Mouse (Mus musculus) retina, adult 2 months (tissue): ENCODE data around the gene Nedd8.
A peak's percentile ranks its signal among the peaks of the same experiment; 100 is the strongest.

Experiments used
- DNase-seq: peaks from one replicate; pipeline ENCODE4 v3.0.0-alpha.2; 2012; ENCODE audit warnings: low read depth, low spot score

Nedd8 gene

DNA sequence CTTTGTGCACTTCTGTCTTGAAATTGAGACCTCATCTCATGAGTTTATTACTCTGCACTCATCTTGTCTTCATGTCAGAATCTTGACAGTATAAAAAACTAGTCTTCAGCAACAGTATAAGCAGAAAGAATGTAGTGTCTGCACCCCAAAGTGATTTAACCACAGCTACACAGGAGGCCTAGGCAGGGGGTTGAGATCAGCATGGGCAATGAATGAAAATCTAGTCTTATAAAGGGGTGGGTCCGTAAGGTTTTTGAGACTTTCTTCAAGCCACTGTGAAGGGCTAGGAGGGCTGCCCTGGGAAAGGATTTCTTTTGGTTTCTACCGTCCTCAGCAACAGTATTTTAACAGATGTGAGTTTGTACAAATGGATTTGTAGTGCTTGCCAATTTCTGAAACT is 11.3 kb downstream of the Nedd8 start:
- no peak for DNase-seq

DNA sequence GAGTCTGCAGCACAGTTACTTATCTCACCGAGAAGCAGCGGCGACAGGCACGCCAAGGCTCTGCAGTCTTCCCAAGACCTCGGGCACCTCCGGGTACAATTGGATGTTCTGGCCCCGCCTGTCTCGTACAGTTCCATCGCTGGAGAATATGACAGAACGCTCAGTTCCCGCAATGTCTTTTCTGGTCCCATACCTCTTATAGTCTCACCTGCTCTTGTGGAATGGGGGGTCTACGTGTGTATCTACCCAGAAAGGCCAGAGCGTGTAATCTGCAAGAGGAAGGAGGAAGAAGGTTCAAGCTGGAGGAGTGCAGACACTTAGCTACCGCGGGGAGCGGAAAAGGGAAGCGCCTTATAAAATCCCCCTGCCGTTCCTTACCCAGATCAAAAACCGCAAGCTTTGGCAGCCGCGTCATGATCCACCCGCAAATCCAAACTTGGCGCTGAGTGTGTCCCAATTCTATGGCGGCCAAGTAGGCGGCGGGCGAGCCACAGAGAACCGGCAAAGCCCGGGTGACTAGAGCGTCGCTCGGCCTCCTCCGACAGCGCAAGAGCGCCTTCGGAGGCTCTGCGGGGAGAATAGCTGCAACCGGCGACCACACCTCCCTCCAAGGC is 11.9 kb downstream of the Nedd8 start, which contains the start of gene Mdp1:
Mdp1 (minus strand) TSS at position 549 of the 614 bp plus-strand sequence.
- peak; percentile 74 for DNase-seq

DNA sequence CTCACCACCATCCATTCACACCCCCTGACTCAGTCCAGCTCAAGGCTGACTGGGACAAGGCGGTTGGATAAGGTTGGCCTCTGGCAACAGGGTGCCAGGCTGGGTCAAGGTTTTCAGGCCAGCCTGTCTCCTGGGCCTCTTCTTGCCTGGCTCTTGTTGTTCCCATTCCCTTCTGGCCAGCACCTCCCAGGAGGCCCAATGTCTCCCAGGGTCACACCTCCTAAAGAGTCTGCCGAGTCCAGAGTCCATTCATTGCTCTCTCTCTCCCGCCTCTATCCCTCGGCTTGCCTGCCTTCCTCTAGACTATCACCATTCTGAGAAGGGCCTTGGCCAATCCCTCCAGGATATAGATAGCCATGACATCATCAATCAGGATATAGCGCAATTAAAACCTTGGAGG is 13.9 kb downstream of the Nedd8 start:
- DNase-seq = no peak

DNA sequence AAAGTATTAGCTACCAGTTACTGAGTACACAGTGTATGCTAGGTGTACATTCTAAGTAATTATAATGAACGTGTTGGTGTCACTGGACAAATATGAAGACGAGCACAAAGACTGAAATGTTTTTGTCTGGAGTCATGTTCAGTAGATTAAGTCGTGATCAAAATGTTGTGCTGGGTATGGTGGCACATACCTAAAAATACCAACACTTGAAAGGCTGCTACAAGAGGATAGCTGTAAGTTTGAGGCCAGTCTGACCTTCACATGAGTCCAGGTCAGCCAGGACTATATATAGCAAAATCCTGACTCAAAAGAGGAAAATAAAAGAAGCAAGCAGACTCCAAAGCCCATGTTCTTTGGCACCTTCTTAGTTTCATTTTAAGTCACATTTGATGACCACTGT is 15.0 kb downstream of the Nedd8 start:
- DNase-seq = no peak

DNA sequence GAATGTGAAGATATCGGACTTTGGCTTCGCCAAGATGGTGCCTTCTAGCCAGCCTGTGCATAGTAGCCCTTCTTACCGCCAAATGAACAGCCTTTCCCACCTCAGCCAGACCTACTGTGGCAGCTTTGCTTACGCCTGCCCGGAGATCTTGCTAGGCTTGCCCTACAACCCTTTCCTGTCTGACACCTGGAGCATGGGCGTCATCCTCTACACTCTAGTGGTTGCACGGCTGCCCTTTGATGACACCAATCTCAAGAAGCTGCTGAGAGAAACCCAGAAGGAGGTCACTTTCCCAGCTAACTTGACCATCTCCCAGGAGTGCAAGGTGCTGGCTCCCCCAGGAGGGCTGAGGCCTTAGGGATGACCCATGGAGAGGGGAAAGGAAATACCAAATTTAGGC is 20.4 kb downstream of the Nedd8 start:
- no peak for DNase-seq

DNA sequence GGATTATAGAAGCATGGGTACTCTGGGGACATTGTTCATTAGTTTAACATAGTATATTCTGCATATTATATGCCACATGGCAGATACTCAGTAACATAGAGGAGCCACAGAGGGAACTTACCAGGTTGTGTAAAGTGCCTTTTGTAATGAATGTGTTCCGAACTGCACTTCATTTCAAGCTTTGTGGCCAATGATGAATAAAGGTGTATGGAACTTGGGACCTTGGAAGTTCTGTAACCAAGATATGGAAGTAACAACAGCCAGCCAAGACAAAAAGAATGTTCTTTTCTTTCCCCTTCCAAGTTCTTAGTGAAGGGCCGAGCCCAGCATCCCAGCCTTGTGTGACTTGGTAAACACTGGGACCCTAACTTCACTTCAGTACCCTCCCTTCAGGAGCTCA is 22.0 kb downstream of the Nedd8 start, which contains the start of gene Tssk4:
Tssk4 (plus strand) TSS at position 301 of the 400 bp plus-strand sequence.
- DNase-seq = no peak

DNA sequence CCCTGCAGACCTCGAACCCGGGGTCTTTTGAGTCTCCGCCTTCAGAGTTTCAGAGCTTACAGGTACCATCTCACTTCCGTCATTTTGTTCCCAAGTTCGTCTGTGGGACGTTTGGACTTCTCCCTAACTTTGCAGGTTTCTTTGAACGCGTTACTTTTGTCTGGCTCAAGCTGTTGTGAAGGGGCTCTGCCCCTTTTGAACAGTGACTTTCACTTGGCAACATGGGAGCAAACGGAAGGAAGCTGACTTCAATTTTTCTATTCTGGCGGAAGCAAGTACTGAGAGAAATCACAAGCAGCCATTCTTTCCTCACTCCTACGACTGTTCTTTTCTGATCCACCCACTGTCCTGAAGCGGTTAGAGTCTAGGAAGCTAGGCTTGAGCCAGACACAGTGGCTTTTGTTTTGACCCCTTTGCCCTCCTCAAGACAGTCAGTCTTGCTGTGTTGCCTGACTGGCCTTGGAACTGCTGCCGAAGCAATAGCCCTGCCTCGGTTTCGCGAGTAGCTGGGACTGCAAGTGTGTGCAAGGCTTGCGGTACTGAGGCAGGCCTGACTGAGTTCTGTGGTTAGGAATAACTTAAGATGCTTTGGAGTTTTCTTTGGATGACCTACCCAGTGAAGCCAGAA is 27.5 kb downstream of the Nedd8 start:
- no peak for DNase-seq

DNA sequence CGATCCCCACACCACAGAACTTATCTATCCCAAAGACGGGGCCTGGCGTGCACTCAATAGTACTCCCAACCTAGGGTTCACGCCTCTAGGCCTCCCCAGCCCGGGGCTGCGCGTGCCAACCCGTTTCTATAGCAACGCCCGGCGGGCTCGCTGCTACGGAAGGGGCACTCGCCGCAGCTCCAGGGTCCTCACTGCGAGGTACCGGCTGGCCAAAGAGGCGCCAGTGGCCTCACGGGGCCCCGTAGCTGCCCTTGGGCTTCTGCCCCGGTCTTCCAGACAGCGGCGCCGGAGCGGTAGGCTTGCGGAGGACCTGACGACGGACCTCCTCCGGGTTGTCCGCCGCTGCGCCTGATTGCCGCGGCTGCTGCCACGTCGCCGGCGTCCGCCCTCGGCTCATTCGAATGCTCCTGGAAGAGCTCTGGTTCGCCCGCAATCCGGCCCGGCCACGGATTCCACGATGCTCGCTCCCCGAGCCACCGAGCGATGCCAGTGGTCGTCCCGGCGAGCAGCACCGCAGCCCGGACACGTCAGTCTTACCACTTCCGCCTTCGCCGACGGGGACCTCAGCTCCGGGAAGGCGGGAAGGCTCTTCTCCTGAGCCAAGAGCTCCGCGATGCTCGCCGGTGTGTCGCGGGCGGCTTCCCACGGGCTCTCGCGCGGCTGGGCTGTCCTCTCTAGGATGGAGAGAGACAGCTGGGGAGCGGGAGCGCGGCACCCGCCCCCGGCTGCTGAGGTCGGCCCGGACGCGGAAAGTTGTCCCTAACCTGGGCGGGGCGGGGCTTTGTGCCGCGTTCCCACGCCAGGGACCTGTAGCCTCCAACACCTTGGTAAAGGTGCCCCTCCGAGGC is 28.6 kb downstream of the Nedd8 start, which contains the start of gene Tm9sf1:
Tm9sf1 (minus strand) TSS at position 747 of the 848 bp plus-strand sequence.
- peak; percentile 70 for DNase-seq

DNA sequence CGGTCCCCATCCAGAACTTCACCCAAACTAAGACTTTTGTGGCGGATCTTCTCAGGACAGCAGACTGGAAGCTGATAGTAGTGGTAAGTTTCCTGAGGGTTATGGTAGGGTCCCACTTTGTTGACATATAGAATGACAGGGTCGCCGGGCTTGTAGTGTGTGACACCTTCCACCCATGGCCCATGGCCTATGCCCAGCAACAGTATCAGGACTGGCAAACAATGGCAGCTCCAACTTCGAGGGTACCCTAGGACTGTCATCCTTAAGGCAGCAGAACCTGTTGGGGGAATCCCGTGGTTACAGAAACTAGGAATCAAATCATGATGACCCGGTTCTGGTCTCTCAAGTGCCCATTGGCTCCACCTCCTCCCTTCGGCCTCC is 29.3 kb downstream of the Nedd8 start:
- no peak for DNase-seq

DNA sequence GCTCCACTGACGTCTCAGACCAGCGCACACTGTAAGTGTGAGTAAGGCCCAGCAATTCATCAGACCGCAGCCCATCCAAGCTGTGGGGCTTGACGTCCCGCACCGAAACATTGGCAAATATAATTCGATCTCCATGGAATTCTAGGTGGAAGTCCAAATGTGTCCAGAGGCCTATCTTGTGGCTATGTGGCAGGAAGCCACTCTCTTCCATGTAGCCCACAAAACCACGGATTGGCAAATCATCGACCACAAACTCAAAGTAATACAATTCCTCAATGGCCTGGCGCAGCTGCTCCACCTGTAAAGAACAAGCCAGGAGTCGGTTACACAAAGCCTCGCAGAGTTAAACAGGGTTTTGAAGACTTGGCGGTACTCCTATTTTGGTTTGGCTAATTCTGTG is 30.6 kb downstream of the Nedd8 start:
- no peak for DNase-seq

DNA sequence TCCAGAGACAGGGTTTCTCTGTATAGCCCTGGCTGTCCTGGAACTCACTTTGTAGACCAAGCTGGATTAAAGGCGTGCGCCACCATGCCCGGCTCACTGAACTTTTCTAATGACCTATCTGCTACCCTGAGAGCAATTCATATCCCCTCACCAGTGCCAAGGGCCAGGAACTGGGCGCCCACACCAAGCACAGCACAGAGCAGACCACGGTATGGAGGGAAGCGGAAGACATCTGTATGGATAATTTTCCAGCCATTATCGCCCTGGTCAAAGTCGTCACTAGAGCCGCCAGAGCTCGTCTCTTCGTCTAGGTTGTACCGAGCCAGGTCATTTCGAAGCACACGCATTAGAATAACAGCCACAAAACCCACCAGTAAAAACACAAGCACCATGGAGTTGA is 31.1 kb downstream of the Nedd8 start:
- DNase-seq = no peak

DNA sequence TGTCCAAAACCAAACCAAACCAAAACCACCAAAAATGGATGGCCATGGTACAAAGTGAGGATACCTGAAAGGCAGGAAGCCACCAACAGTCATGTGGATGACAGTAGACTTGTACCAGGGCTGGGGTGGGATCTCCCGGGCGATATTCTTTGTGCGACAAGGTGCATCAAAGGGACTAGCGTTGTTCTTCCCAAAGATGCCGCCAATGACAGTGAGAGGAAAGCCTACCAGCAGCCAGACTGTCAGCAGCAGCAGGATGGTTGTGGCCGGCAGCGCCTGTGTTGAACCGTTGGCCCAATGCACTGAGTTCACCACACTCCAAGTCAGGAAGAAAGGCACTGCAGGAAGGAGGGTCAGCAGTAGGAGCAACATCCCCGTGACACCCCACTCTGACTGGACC is 34.1 kb downstream of the Nedd8 start, which contains the start of gene Gm49378:
Gm49378 (minus strand) TSS at position 101 of the 400 bp plus-strand sequence.
- DNase-seq = no peak

DNA sequence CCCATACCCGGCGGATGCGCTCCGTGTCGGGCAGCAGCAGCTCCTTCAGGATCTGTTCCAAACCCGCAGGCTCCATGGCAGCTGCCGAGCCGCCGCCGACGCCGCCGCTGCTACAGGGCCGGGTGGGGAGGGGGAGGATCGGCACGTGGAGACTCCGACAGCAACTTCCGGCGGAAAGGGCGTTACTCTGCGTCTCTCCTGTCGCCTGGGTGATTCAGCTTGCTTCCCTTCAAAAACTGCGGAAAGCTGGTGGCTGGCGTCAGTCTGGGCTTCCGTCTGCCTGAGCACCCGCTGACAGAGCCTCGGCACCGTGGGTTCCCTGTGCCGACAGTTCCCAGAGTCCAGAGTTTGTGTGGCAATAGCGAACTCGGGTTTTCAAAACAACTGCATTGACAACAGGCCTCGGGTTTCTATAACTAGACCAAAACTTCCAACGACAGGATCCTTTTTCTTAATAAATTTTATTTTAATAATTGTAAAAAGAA is 36.4 kb downstream of the Nedd8 start, which contains the start of gene Ipo4:
Ipo4 (minus strand) TSS at position 435 of the 485 bp plus-strand sequence.
- peak; percentile 70 for DNase-seq

DNA sequence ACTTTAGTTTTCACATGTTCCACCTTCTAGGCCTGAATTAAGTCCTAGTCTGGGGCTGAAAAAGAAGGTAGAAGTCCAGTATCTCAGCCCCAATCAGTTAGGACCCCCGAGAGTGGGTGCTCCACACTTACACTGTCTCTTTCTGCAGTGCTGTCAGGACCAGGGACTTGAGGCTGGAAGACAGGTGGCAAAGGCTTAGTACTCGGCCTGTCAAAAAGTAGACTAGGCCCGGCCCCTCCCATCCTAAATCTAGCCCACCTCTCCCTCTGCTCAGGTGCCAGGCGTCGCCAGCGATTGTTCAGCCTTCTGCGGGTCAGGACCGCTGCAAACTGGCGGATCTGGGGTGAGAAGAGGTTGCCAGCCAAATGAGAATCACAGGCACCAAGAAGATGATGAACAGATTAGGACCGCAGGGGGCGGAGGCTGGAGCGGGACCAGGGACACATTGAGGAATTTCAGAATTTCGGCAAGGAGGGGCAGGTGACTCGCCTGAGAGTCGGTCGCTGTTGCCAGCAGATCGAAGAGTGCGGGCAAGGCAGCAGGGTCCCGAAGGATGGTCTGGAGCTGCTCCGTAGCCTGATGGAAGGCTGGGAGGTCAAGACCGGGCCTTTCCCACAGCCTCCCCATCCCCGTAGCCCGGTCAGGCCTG is 36.9 kb downstream of the Nedd8 start:
- DNase-seq = no peak

DNA sequence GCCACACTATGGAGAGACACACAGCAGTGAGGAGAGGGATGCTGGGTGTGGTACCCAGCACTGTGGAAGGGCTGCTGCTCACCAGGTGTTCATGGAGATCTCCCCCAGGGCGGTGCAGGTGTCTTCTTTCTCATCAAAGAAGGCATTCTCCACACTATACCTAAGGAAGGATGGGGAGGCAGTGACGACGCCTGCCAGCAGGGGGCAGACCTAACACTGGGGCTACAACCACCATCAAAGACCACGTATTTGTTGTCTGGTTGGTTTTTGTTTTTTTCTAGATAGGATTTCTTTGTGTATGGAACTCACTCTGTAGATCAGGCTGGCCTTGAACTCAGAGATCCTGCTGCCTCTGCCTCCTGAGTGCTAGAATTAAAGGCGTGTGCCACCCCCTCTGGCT is 42.6 kb downstream of the Nedd8 start:
- no peak for DNase-seq

DNA sequence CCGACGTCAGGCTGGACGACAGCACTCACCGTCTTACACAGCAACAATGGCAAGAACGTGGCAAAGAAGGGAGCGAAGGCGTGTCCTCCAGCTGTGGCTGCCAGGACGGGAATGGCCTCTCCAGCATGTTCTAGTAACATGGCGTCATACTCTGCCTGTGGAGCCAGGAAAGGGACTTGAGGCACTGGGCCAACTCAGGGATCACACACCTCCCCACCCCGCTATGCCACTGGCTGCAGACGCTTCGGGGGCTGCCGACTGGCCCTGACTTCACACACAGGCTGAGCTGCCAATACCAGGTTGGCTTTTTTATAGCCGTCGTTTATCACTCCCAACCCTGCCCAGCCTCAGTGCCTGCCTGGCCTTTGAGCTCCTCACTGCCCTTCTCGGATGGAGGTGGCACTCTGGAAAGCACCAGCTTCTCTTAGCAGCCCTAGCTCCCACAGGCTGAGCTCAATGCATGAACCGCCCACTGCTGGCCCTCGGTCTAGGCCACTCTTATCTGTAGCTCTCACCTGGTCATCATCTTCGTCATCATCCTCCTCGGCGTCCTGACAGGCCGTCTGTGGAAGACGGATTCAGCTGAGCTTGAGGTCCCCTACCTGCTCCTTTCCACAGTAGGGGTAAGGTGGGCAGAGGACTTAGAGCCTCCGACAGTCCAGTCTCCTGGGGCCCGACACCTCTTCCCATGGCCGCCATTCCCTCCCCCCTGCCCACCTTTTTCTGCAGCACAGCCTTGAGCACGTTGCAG is 43.7 kb downstream of the Nedd8 start:
- no peak for DNase-seq

DNA sequence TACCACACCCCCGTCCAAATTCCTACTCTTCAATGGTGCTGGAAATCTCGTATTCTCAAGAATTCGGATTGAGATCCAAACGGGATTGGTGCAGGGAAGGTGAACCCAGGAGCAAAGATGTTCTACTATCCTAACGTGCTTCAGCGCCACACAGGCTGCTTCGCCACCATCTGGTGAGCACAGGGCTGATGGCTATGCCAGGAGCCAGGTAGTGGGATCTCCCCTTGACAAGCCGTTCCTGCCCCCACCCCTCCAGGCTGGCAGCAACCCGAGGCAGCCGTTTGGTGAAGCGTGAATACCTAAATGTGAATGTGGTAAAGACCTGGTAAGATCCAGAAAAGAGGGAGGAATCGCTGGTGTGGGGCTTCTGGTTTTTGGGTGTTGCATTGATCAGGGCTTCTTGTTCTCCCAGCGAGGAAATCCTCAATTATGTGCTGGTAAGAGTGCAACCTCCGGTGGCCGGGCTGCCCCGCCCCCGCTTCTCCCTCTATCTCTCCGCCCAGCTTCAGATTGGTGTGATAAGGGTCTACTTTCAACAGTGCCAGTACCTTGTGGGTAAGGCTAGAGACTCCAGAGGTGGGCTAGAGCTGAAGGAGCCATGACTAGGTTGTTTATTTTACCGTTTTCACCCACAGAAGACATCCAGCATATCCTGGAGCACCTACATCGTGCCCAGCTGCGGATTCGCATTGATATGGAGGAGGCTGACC is 53.3 kb downstream of the Nedd8 start:
- DNase-seq = no peak

DNA sequence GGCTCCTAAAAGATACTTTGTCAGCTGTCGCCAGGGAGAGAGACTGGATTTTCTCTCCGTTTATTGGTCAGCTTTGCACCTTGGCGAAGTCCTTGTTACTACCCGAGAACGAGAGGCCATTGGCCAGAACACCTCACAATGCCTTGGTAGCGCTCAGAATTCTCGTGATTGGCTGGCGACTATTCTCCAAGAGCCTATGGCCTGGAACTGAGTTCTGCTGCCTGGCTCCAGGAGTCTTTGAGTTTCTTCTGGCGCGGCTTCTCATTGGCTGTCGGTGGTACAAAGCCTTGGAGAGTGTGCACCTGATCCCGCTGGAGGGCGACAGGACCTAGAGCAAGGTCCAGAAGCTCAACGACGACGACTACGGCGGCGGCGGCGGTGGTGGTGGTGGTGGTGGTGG is 54.1 kb downstream of the Nedd8 start, which contains the start of gene Rec8:
Rec8 (plus strand) TSS at position 216 of the 400 bp plus-strand sequence.
- DNase-seq = no peak

DNA sequence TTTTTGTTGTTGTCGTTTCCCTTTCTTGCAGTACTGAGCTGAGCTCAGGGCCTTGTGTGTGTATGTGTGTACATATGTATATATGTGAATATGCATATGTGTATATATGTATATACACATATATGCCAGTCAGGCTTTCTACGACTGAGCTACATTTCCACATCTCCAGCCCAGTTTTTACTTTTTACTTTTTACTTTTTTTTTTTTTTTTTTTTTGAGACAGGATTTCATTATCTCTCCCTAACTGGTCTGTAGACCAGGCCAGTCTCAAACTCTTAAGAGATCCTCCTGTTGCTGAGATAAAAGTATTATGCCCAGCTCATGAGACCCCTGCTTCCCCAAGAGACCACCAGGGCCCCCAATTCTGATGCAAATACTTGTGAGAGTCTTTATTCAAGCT is 55.1 kb downstream of the Nedd8 start:
- DNase-seq = no peak

DNA sequence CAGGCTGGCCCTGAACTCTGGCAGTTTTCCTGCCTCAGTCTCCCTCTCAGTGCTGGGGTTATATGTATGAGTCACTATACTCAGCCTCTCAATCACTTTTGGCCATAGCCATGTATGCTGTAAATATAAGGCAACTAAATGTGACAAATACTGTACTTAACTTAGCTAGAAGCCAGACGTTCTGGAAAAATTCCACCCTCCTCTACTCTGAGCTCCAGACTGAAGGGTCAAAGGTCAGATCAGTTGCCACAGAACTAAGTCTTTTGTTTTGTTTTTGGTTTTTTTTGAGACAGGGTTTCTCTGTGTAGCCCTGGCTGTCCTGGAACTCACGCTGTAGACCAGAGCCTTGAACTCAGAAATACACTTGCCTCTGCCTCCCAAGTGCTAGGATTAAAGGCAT is 56.0 kb downstream of the Nedd8 start:
- DNase-seq = no peak
